Mouse (Mus musculus) frontal cortex, postnatal 14 days (tissue): ENCODE data around the gene Kiss1.
A peak's percentile ranks its signal among the peaks of the same experiment; 100 is the strongest.

Experiments
- DNase-seq, 2 experiments: peaks; one replicate each; pipeline ENCODE4 v3.0.0; 2022; ENCODE audit warnings: low spot score in 2 of 2

Gene Kiss1

DNA sequence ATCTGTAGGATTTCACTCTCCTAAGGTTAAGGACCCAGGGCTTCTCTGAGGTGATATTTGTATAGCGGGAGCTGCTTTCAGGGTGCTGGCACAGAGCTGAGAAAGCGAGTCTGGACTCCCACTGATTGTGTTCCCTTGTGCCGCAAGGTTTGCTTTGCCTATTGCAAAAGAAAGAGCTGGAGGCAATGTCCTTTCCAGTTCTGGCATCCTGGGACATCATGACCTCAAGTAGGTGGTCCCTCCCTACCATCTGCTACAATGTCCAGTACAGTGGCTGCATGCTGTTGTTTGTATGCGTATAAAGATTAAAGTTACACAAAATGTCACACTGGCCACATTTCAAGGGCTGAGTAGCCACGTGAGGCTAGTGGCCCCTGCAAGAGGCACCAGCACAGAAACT lies 40.4 kb downstream of the Kiss1 start:
- no peak for DNase-seq

GRCm38 (mm10) chr1:133363276-133364021 lies 41.8 kb downstream of the Kiss1 start, which contains the start of gene Etnk2:
Gene Etnk2, plus strand, starts transcription at chr1:133363572.
- DNase-seq: peak; percentile 56 to 58

DNA sequence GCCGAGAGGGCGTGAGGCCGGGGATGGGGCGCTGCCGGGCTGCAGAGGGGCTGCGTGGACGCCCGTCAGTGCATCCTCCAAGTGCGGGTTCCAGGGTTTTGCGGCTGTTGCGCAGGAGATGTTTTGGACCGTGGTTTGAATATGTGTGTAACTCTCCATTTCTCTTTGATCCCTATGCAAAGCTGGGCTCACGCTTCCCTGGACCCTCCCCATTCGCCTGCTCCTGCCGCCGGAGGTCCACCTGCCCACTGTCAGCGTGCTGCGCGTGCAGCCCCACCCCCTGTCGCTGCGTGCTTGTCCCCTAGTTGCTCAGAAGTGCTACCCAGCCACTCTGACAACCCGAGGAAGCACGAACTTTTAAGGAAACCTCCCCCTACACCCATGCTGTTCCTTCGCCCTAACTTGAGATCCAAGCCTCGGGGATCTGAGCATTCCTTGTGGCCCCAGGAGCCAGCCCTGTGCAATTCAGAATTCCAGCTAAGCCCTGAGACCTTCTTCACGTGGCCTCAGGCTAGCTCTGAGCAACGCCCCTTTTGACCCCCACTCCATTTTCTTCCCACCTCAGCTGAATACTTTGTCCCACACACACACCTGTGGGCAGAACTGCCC lies 42.5 kb downstream of the Kiss1 start:
- DNase-seq: no peak

DNA sequence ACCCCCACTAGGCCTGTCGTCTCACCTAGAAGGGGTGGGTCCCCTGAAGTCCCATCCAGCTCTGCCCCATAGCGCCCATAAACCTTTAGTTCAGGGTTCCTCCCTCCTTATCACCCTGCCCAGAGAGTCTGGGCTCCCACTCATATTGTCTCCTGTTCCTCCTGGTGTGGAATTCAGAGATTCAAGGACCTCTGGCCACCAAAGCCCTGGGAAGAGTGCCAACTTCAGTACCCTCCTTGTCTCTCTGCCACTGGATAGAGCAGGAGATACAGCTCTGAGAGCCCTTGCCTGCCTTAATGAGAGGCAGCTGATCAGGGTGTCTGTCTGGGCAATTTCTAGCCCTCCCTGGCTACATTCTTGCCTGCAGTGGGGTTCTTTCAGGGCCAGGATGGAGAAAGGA lies 43.2 kb downstream of the Kiss1 start:
- no peak for DNase-seq

DNA sequence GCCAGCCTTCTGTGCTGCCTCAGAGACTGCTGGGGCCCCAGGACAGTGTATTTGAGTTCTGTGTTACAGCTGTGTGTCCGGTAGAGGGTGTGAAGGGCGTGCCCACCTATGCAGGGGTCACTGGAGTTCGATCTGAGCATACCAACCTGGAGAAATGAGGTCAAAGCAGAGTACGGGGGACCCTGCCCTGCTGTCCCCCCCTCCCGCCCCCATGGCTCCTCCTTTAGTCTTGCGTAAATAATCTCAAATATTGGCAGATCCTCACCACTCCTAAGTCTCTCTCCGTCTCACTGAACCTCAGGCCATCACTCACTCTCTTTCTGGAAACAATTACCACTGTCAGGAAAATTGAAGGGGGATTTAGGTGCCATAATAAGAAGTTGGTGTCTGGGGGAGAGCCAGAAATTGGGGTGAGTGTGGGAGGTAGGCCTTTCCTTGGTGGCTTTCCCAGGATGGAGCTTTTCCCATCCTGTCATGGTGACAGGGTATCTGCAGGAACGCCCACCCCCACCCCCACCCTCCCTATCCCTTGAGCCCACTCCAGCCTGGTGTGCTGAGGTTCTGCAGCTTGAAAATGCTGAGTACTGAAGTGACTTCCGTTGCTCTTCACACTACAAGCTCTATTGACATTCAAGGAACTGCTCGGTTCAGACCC lies 45.4 kb downstream of the Kiss1 start:
- no peak for DNase-seq

GRCm38 (mm10) chr1:133367606-133368488 lies 46.2 kb downstream of the Kiss1 start:
- no peak for DNase-seq

DNA sequence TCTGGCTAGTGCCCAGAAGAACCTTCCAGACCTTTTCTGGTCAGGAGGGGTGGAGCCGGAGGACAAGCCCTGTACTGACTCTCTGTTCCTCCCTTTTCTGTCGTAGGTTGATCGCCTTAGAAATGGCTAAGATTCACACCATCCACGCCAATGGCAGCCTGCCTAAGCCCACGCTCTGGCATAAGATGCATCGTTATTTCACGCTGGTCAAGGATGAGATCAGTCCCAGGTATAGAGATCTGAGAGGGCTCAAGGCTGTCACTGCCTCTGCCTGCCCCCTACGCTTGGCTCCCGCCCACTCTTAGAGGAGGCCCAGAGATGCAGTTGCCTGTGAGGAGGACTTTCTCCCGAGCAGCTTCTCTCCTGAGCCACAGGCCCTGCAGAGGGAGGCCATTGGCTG lies 47.0 kb downstream of the Kiss1 start:
- DNase-seq: no peak

DNA sequence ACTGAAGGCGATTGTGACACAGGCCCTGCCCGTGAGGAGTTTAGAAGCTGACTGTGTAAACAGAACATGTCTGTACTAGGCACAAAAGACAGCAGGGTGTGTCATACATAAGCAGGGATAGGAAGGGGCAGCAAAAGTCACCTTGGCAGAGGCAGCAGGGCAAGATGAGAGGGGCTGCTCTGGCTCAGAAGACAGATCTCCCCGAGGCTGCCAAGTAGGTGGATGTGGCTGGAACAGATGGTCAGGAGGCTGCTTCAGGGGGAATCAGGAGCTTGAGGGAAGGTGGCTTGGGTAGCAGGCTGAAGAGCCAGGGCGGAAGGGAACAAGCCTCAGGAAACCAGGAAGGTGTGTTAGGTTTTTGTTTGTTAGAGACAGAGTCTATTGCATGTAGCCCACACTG lies 48.7 kb downstream of the Kiss1 start:
- DNase-seq: no peak

GRCm38 (mm10) chr1:133371431-133371830 lies 49.8 kb downstream of the Kiss1 start:
- DNase-seq: no peak

DNA sequence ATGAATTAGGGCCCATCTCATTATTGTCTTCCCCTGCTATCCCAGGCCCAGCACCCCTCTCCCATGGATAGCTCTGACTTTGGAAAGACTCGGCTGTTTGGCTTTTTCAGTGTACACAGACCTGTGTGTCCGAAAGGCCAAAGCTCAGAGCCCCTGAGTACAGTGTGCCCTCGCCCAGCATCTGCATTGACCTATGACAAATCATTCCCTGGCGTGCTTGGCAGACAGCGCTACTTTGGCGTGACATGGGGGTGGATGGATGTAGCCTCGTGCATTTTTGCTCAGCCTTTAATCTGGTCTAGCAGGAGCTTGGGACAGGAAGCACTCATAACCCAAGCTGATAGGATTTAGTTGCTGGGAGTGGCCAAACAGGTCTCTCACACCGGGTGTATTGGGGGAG lies 50.4 kb downstream of the Kiss1 start:
- DNase-seq: no peak

DNA sequence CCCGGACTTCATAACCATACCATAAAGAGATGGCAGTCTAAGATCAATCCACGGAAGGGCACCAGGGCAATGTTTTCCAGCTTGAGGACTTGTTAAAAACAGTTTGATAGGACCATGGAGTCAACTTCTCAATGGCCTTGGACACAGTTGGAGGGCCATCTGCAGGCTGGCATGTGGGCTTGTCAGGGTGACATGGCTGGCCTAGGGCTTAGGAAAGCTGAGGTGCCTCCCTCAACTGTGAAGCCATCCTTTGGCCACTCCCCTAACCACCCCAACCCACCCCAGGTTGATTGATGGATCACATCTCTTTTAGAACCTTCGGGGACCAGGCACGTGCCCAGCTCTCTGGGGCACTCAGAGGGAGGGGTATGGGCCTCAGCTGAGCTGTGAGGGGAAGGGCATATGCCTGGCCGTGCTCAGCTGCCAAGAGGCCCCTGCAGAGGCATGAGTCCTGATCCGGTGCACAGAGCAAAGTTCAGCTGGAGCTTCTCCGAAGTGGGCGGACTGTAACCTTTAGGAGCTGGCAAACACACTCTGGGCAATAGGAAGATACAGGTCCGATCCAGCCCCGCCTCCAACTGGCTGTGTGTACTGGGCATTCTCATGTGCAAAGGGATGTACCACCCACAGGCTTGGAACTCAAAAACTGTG lies 54.1 kb downstream of the Kiss1 start:
- DNase-seq: no peak

DNA sequence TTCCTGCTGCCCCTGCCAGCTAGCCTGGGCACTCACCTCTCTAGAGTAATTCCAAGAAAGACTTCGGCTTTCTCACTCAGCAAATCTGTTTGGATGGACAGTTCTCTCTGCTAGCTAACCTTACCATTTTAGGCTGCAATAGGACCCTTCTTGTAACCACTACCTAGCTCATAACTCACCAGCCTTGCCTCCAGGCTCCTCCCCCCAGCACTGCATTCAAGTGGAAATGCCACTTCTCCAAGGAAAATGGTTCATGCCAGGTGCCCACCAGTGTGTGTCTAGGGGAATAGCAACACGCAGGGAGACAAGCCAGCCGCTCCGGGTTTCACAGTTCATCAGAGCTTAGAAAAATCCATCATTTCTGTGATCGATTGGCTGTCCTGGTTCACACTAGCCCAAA lies 55.9 kb downstream of the Kiss1 start:
- DNase-seq: no peak
